Mouse (Mus musculus): ENCODE data around the gene Twist1. TPM values are rescaled to one million over a fixed set of nuclear protein-coding genes. Genes with fewer than 3 reads are reported as not detected.

Twist1 gene
- polyA plus RNA-seq, 1 experiment from 2014 or later, result 3.2 TPM

DNA sequence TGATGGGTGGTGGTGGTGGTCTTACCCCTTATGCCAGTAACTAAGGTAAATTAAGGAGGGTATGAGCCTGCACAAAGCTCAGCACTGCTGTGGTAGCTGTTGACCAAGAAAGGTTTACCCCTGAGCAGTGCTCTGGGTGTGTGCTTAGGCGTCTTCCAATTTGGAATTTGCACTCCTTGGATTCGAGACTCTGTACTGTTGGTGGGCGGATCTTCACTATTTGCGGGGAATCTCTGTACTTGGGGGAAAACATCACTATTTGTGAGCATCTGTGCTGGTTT lies 11.4 kb downstream of the Twist1 start:
- Histone ChIP-seq H3K9ac (no peak overlapping the region), H3K27me3 (peaks cover 97% of the 10 kb centered on the region), H3K4me3 (no peak overlapping the region), H3K36me3 (no peaks in the 10 kb centered on the region), H3K4me1 (replicated peaks) (peaks cover 24% of the 10 kb centered on the region), H3K4me2 (no peak overlapping the region), H3K9me3 (no peaks in the 10 kb centered on the region), H3K27ac (replicated peaks) (no peak overlapping the region)
- ATAC-seq (ENCODE audit: low read depth), result no peak
- 5% methylated on average over 4 of the region's 4 CpGs for WGBS

DNA sequence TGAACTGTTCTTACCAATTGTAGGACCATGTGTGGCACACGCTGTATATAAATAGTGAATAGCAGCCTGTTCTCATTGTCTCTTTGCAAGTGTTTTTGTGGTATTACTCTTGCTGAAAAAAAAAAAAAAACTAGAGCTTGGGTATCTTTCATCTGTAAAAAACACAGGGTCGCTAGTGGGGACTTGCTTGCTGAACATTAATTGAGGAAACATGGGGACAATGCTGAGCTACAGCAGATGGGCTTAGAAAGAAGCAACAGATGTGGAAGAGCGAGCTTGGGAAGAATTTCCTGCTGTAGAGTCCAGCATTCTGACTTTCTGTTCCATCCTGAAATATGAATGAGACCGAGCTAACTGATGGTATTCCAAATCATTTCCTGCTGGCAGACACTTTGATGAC lies 22.7 kb downstream of the Twist1 start:
- Histone ChIP-seq H3K4me3 (no peak overlapping the region), H3K9ac (no peak overlapping the region), H3K27me3 (no peaks in the 10 kb centered on the region; the same call in 1 of the 2 replicates), H3K4me2 (no peak overlapping the region), H3K4me1 (replicated peaks) (no peaks in the 10 kb centered on the region; the same call in 1 of the 2 replicates), H3K9me3 (no peaks in the 10 kb centered on the region), H3K36me3 (no peaks in the 10 kb centered on the region), H3K27ac (replicated peaks) (no peak overlapping the region)
- WGBS, result 84% methylated on average over 4 of the region's 4 CpGs
- ATAC-seq (ENCODE audit: low read depth), result no peak

DNA sequence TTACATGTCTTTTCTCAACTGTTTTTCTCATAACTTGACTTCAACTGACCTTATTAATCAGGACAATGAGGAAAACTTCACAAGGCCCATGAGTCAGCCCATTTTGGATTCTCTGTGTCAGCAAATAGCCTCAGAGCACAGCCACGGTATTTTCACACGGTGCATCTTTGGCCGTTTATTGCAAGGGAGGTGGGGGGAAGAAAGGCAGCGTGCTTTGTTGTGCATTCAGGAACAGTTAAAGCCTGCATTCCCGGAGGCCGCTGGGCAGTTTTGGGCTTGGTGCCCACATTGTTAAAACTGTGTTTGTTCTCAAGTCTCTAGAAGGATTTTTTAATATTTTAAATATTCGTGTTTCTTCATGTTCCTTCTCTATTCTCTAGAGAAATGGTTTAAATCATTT lies 24.0 kb downstream of the Twist1 start:
- WGBS, result 7% methylated on average over 7 of the region's 7 CpGs

DNA sequence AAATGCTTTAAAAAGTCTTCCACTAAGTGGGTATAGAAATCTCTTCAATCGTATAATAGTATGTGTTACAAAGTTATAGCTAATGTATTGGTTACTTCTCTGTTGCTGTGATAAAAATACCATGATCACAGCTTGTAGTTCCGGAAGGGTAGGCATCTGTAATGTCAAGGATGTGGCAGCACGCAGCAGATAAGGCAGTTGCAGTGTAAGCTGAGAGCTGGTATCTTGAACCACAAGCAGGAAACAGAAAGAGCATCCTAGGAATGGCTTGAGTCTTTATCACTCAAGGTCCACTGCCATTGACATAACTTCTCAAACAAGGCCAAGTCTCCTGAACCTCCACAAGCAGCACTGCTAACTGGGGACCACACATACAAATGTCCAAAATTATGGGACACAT lies 35.7 kb downstream of the Twist1 start:
- no peaks in the 10 kb centered on the region for H3K36me3 ChIP-seq
- no peaks in the 10 kb centered on the region for H3K27me3 ChIP-seq
- no peaks in the 10 kb centered on the region for H3K4me1 ChIP-seq (replicated peaks)
- 88% methylated on average over 3 of the region's 3 CpGs for WGBS
- no peak overlapping the region for H3K4me2 ChIP-seq
- H3K4me3 ChIP-seq, result no peak overlapping the region
- H3K9me3 ChIP-seq, result no peaks in the 10 kb centered on the region
- ATAC-seq (ENCODE audit: low read depth), result no peak
- H3K9ac ChIP-seq, result no peak overlapping the region
- no peak overlapping the region for H3K27ac ChIP-seq (replicated peaks)

More for the DNA sequence above, 24.0 kb downstream of the Twist1 start:
- Histone ChIP-seq H3K9me3 (no peaks in the 10 kb centered on the region), H3K4me2 (no peak overlapping the region), H3K27ac (replicated peaks) (no peak overlapping the region), H3K36me3 (no peaks in the 10 kb centered on the region), H3K4me1 (replicated peaks) (no peaks in the 10 kb centered on the region; the same call in 1 of the 2 replicates), H3K27me3 (no peaks in the 10 kb centered on the region), H3K4me3 (no peak overlapping the region), H3K9ac (no peak overlapping the region)
- no peak for ATAC-seq (ENCODE audit: low read depth)

Other genes with a start within 250 kb of the Twist1 start
- gene Ferd3l, start 29.2 kb upstream of the Twist1 start, polyA plus RNA-seq (2015; fragmentation: Nextera tagmentation; extraction: Ambion mirVana), result 0.70 and 1.0 TPM in 2 replicates